Mouse (Mus musculus) heart, adult 2 months (tissue): ENCODE data around the gene 2310033P09Rik.

Experiments used
- CTCF ChIP-seq: fragments of 200-600 bp; IDR thresholded peaks from 2 replicates; pipeline ENCODE4 v1.8.1; 2022; ENCODE audit warnings: antibody characterized with exemption, mild to moderate bottlenecking, moderate library complexity
- EP300 ChIP-seq: fragments of 200-500 bp; IDR thresholded peaks from 2 replicates; pipeline ENCODE4 v1.6.1; 2011; ENCODE audit warnings: low read depth, low read length, control low read depth; ENCODE audit not compliant: insufficient read depth
- POLR2A ChIP-seq: fragments of 200-500 bp; IDR thresholded peaks from 2 replicates; pipeline ENCODE4 v1.6.1; 2011; ENCODE audit warnings: mild to moderate bottlenecking, low read depth, low read length, control low read depth; ENCODE audit not compliant: insufficient read depth

DNA sequence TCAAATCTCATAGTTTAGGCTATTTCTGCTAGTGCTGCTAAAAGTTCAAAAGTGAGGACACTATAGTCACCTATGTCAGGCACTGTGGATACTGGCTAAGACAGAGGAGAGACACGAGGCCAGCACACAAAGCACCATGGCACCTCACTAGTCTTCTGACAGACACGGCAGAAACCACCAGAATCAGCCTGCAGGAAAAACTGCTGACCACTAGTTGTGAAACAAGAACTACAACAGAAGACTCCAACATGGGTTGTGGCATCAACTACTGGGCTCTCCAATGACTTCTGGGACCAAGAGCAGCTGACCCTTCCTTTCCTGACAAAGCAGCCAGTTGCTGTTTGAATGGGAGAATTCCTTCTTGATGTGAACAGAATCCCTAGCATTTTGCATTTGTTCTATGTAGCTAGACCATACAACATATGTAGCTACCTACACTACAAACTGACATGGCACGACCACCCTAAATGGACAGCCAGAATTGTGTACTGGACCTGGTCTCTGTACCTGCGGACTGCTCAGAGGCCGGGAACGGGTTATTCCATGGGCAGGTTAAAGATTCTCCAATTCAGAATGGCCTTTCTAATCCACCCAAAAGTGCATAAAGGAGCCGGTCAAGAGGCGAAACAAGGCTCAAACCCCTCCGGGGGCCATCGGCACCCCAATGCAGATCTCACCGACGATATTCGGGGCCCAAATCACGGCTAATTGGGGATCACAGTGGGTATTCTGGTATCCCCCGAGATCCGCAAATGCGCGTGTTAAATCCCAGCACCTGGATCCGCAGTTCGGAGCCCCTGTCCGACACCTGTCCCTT, 18.9 kb downstream of the 2310033P09Rik start:
- TF ChIP-seq CTCF = no peak
- TF ChIP-seq POLR2A = no peak
- TF ChIP-seq EP300 = no peak
